Mouse (Mus musculus): Measurements from ENCODE around the gene Fndc3b.

GRCm38 (mm10) chr3:27389923-27390322 lies 321.2 kb downstream of the Fndc3b start:
- TF ChIP-seq CTCF (IDR thresholded peaks at IDR 0.05; ENCODE audit: low read depth) (no peak), EP300 (optimal IDR thresholded peaks at IDR 0.05) (no peak)
